Mouse (Mus musculus): ENCODE measurements around the gene Itih3. TPM values are rescaled to one million over a fixed set of nuclear protein-coding genes. Genes with fewer than 3 reads are reported as not detected.

The Itih3 gene
- polyA plus RNA-seq, 1 experiment: 1.1 TPM

- DNase-seq: no peak
- WGBS: 64% methylated on average over 25 of the region's 25 CpGs
- Histone ChIP-seq H3K4me1 (ENCODE audit: control insufficient read depth, insufficient read depth, low read length) (peaks cover 18% of the 10 kb centered on the region), H3K4me3 (replicated peaks; ENCODE audit: extremely low read depth, low read depth, low read length) (no peak overlapping the region)
- TF ChIP-seq CTCF (IDR thresholded peaks at IDR 0.05; ENCODE audit: insufficient read depth, low read length) (no peak), POLR2A (IDR thresholded peaks at IDR 0.05; ENCODE audit: borderline replicate concordance, extremely low read depth, low read depth, low read length) (no peak)
Measured at GRCm38 (mm10) chr14:30870206-30871147, 53.1 kb downstream of the Itih3 start.

- TF ChIP-seq CTCF (IDR thresholded peaks at IDR 0.05; ENCODE audit: insufficient read depth, low read length) (no peak), POLR2A (IDR thresholded peaks at IDR 0.05; ENCODE audit: borderline replicate concordance, extremely low read depth, low read depth, low read length) (no peak)
- peak; percentile 49 for DNase-seq
- peaks cover 17% of the 10 kb centered on the region for H3K4me1 ChIP-seq (ENCODE audit: control insufficient read depth, insufficient read depth, low read length)
- H3K4me3 ChIP-seq (replicated peaks; ENCODE audit: extremely low read depth, low read depth, low read length): no peak overlapping the region
- 68% methylated on average over 8 of the region's 8 CpGs for WGBS
Measured at GRCm38 (mm10) chr14:30869391-30869801, 54.2 kb downstream of the Itih3 start.

GRCm38 (mm10) chr14:30868826-30869225, 54.7 kb downstream of the Itih3 start:
- TF ChIP-seq POLR2A (IDR thresholded peaks at IDR 0.05; ENCODE audit: borderline replicate concordance, extremely low read depth, low read depth, low read length) (no peak), CTCF (IDR thresholded peaks at IDR 0.05; ENCODE audit: insufficient read depth, low read length) (no peak)
- 76% methylated on average over 10 of the region's 10 CpGs for WGBS
- no peak for DNase-seq
- H3K4me3 ChIP-seq (replicated peaks; ENCODE audit: extremely low read depth, low read depth, low read length): no peak overlapping the region
- H3K4me1 ChIP-seq (ENCODE audit: control insufficient read depth, insufficient read depth, low read length): peaks cover 17% of the 10 kb centered on the region

- Histone ChIP-seq H3K4me1 (ENCODE audit: control insufficient read depth, insufficient read depth, low read length) (peaks cover 20% of the 10 kb centered on the region), H3K4me3 (replicated peaks; ENCODE audit: extremely low read depth, low read depth, low read length) (no peak overlapping the region)
- peak; percentile 72 for DNase-seq
- TF ChIP-seq CTCF (IDR thresholded peaks at IDR 0.05; ENCODE audit: insufficient read depth, low read length) (peak; percentile 96), POLR2A (IDR thresholded peaks at IDR 0.05; ENCODE audit: borderline replicate concordance, extremely low read depth, low read depth, low read length) (no peak)
- 20% methylated on average over 5 of the region's 5 CpGs for WGBS
Measured at GRCm38 (mm10) chr14:30867042-30867441, 56.5 kb downstream of the Itih3 start.

GRCm38 (mm10) chr14:30865311-30865710, 58.2 kb downstream of the Itih3 start:
- DNase-seq: no peak
- WGBS: 67% methylated on average over 3 of the region's 3 CpGs
- TF ChIP-seq CTCF (IDR thresholded peaks at IDR 0.05; ENCODE audit: insufficient read depth, low read length) (peak; percentile 52; the same call in 1 of the 2 replicates), POLR2A (IDR thresholded peaks at IDR 0.05; ENCODE audit: borderline replicate concordance, extremely low read depth, low read depth, low read length) (no peak)
- Histone ChIP-seq H3K4me3 (replicated peaks; ENCODE audit: extremely low read depth, low read depth, low read length) (no peak overlapping the region), H3K4me1 (ENCODE audit: control insufficient read depth, insufficient read depth, low read length) (peaks cover 23% of the 10 kb centered on the region)

GRCm38 (mm10) chr14:30862368-30862767, 61.2 kb downstream of the Itih3 start:
- no peak for DNase-seq
- Histone ChIP-seq H3K4me1 (ENCODE audit: control insufficient read depth, insufficient read depth, low read length) (peaks cover 11% of the 10 kb centered on the region), H3K4me3 (replicated peaks; ENCODE audit: extremely low read depth, low read depth, low read length) (no peak overlapping the region)
- 65% methylated on average over 9 of the region's 9 CpGs for WGBS
- TF ChIP-seq CTCF (IDR thresholded peaks at IDR 0.05; ENCODE audit: insufficient read depth, low read length) (no peak), POLR2A (IDR thresholded peaks at IDR 0.05; ENCODE audit: borderline replicate concordance, extremely low read depth, low read depth, low read length) (no peak)

- 31% methylated on average over 16 of the region's 16 CpGs for WGBS
- TF ChIP-seq POLR2A (IDR thresholded peaks at IDR 0.05; ENCODE audit: borderline replicate concordance, extremely low read depth, low read depth, low read length): no peak
- TF ChIP-seq CTCF (IDR thresholded peaks at IDR 0.05; ENCODE audit: insufficient read depth, low read length): no peak
- H3K4me3 ChIP-seq (replicated peaks; ENCODE audit: extremely low read depth, low read depth, low read length): no peak overlapping the region
- peaks cover 8% of the 10 kb centered on the region; the same call in 1 of the 2 replicates for H3K4me1 ChIP-seq (ENCODE audit: control insufficient read depth, insufficient read depth, low read length)
- peak; percentile 45 for DNase-seq
Measured at GRCm38 (mm10) chr14:30861421-30862125, 62.0 kb downstream of the Itih3 start.

Other genes with a start within 250 kb of the Itih3 start
- 0.93 and 1.8 TPM in 2 replicates for gene Sfmbt1, start 208.9 kb downstream of the Itih3 start, polyA plus RNA-seq (2012; rRNA removed)
- 40.6 and 43.7 TPM in 2 replicates for gene Tmem110, start 98.2 kb downstream of the Itih3 start, polyA plus RNA-seq (2012; rRNA removed)
- 44.8 and 50.3 TPM in 2 replicates for gene Mustn1, start 44.6 kb downstream of the Itih3 start, polyA plus RNA-seq (2012; rRNA removed)
- gene Itih4, start 37.3 kb downstream of the Itih3 start, polyA plus RNA-seq (2012; rRNA removed): 37.7 and 43.4 TPM in 2 replicates
- 1.1 and 1.4 TPM in 2 replicates for gene Itih1, start 19.5 kb upstream of the Itih3 start, polyA plus RNA-seq (2012; rRNA removed)
- gene Nek4, start 27.6 kb upstream of the Itih3 start, polyA plus RNA-seq (2012; rRNA removed): 3.6 and 3.8 TPM in 2 replicates
- gene Glt8d1, start 77.6 kb upstream of the Itih3 start, polyA plus RNA-seq (2012; rRNA removed): 17.2 and 21.6 TPM in 2 replicates
- 92.6 and 173 TPM in 2 replicates for gene Spcs1, start 77.9 kb upstream of the Itih3 start, polyA plus RNA-seq (2012; rRNA removed)
- gene Pbrm1, start 95.4 kb upstream of the Itih3 start, polyA plus RNA-seq (2012; rRNA removed): 12.8 and 14.7 TPM in 2 replicates
- gene Gnl3, start 95.4 kb upstream of the Itih3 start, polyA plus RNA-seq (2012; rRNA removed): 7.9 and 13.2 TPM in 2 replicates
- gene Smim4, start 205.2 kb upstream of the Itih3 start, polyA plus RNA-seq (2012; rRNA removed): 58.1 and 70.0 TPM in 2 replicates
- gene Nt5dc2, start 207.3 kb upstream of the Itih3 start, polyA plus RNA-seq (2012; rRNA removed): 147 and 266 TPM in 2 replicates
- 114 and 136 TPM in 2 replicates for gene Stab1, start 244.9 kb upstream of the Itih3 start, polyA plus RNA-seq (2012; rRNA removed)

Data from lung, adult 2 months (tissue).